Mouse (Mus musculus) ovary, adult 18-20 months (tissue): Measurements from ENCODE around the gene Phlpp1.

Experiments used
- DNase-seq: peaks from one replicate; pipeline ENCODE4 v3.0.0; 2022; ENCODE audit warnings: low spot score, mixed read lengths

Gene Phlpp1

GRCm38 (mm10) chr1:106194263-106194662 lies 22.7 kb downstream of the Phlpp1 start:
- no peak for DNase-seq

DNA sequence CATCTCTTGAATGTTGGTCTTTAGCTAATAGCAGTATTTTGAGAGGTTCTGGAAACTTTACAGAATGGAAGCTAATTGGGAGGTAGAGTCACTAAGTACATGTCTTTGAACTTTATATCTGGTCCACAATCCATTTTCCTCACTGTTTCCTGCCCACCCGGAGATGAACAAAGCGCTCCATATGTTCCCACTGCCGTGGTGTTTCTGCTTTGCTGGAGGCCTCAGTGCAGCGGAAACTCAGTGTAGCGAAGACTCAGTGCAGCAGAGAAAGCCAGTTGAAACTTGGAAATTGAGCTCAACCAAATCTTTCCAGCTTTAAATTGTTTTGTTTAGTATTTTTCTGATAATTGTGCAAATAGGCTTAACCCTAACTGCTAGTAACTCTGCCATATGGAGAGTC lies 26.4 kb downstream of the Phlpp1 start:
- DNase-seq = no peak

DNA sequence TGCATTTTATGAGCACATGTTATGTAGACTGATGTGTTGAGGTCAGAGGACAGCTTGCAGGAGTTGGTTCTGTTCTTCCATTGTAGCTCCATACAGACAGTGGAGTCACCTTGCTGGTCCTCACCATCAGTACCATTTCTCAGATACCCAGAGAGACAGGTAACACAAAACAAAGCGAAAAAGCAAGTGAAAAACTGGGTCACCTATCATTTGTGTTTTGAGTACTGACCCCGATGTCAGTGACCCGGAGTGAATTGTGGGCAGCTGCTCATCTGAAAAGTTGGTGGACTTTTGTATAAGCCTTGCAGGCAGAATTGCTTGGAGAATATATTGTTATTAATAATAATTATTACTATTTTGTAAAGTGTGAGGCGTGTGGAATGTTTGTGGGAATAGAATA lies 27.6 kb downstream of the Phlpp1 start:
- DNase-seq = no peak

DNA sequence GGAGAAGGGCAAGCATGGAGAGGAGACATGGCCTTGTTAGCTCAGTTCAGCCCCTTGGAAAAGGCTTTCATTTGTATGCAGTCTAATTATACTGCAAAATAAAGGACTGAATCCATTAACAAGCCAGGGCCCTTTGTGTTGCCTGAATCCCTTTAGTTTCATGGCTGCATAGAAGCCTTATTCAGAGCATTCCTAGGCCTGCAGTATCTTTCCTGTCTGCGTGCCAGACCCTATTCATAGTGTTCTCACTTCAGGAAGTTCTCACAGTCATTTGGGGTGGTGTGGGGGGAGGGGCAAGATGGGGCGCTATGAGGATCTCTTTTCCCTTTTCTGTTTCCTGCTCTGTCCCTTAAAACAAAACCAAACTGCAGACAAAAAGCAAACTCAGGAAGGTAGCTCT lies 28.1 kb downstream of the Phlpp1 start:
- no peak for DNase-seq

GRCm38 (mm10) chr1:106201025-106201424 lies 29.5 kb downstream of the Phlpp1 start:
- no peak for DNase-seq

- no peak for DNase-seq
Observed at GRCm38 (mm10) chr1:106201929-106202328, 30.4 kb downstream of the Phlpp1 start.

DNA sequence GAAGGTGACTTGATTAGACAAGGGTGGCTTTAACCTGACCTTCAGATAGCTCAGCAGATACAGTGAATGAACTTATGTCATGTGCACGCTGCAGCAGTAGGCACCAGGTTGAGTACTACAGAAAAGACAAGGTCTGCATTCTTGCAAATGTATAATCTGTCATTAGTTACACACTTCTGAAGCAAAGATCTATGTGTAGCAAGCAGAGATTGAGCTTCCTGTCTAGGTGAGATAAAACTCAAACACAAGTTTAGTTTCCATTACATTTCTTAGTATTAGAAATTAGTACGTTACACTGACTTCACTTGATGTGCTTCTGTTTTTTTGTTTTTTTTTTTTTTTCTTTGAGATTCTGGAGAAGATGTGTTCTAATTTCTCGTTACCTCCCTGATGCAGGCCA lies 32.4 kb downstream of the Phlpp1 start:
- no peak for DNase-seq

DNA sequence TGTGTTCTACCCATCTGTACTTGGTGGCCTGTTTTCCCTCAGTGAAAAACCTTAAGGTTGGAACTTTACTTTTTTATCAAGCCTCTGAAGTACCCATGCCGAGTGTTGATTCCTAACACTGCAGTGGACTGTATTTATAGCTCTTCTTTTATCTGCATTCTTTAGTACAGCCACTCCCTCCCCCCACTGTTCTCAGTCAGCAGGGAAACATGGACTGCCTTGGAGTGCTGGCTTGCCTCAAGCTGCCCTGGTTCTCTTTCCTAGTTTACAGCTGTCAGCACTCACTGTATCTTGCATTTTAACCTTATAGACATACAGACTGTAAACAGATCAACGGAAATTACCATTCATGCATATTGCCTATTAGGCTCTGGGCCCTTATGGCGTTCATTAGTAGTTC lies 32.8 kb downstream of the Phlpp1 start:
- DNase-seq = no peak

GRCm38 (mm10) chr1:106208581-106208980 lies 37.0 kb downstream of the Phlpp1 start:
- DNase-seq = no peak

DNA sequence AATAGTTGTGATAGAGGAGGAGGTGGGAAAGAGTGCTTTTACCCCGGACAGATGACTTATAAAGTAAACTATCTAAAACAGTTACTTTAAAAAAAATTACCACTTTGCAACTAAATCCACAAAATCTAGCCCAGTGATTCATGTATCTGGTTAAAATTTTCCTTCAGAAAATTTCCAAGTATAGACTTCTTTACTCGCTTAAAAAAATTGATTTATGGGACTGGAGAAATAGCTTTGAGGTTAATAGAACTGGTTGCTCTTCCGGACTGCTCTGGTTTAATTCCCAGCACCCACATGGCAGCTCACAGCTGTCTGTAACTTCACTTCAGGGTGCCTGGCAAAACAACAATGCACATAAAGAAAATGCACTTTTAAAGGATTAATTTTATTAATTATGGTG lies 38.9 kb downstream of the Phlpp1 start:
- no peak for DNase-seq

- DNase-seq = no peak
Observed at GRCm38 (mm10) chr1:106211146-106211545, 39.6 kb downstream of the Phlpp1 start.

GRCm38 (mm10) chr1:106220431-106220830 lies 48.9 kb downstream of the Phlpp1 start:
- no peak for DNase-seq

GRCm38 (mm10) chr1:106221371-106221770 lies 49.8 kb downstream of the Phlpp1 start:
- DNase-seq = no peak

DNA sequence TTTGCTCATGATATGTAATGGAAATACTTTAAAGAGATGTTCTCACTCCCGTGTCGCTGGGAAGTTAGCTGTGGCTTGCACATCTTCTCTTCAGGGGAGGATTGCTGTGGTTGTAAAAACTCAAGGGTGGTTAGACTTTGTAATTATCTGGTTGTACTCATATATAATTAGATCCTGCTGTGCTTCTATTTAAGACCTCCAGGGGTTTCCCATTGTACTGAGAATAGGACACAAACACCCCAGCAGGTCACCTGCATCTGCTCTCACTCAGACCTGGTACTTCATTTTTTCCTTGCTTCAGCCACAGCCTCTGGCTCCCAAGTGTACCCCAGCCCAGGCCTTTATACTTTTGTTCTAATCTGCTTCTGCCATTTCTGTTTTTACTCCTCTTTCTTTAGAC lies 50.4 kb downstream of the Phlpp1 start:
- DNase-seq = no peak

GRCm38 (mm10) chr1:106226613-106227012 lies 55.1 kb downstream of the Phlpp1 start:
- DNase-seq = no peak

- DNase-seq = no peak
Observed at GRCm38 (mm10) chr1:106230313-106230712, 58.8 kb downstream of the Phlpp1 start.

GRCm38 (mm10) chr1:106231345-106231744 lies 59.8 kb downstream of the Phlpp1 start:
- DNase-seq = no peak

- DNase-seq = no peak
Observed at GRCm38 (mm10) chr1:106231805-106232459, 60.4 kb downstream of the Phlpp1 start.

DNA sequence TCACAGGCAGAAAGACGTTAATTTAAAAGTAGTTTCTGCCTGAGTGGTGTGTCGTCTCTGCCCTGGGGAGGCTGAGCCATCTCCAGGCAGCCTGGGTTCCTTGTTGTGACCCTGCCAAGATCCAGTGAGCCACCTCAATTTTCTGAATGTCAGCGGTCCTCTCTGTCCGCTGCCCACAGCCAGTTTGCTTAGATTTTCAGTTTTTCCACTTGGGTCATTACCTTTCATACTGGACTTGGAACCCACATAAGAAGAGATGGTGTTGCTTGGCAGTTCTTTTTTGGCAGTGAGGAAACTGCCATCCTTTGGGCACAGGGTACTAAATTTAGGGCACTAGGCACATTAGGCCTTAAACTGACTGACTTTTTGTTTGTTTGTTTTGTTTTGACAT lies 60.9 kb downstream of the Phlpp1 start:
- DNase-seq = no peak

DNA sequence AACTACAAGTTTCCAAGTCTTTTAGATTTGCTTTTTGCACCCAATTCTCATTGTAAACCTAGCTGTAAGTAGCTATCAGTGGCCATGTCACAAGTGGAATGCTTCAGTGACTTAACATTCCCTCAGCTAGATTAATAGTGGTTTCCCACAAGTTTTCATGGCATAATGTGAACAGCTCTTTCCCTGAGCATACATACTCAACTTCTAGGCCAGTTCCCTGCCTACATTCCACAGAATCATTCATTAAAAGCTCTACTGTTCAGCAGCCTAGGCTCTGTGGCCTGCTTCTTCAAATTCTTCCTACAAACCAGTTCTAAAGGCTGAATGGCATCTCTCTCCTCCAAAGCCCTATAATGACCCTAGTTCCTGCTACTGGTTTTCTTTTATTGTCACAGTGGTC lies 65.4 kb downstream of the Phlpp1 start:
- no peak for DNase-seq

GRCm38 (mm10) chr1:106240116-106240685 lies 68.6 kb downstream of the Phlpp1 start:
- DNase-seq = no peak

DNA sequence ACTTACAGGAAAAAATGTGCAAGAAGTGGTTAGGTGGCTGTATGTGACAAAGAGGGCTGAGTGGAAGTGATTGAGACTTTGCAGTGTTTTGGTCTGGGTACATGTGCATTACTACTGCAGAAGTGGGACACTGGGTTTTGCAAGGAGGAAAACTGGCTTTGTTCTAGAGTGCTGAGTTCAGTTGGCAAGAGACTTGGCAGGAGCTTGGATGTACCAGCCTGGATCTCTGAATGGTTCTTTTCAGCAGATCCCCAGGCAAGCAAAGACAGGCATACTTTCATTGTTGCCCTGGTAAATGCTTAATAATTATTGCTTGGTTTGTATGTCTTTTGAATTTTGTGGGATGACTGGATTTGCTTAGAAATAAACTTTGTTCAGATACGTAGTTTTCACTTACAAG lies 69.5 kb downstream of the Phlpp1 start:
- no peak for DNase-seq

- DNase-seq = no peak
Observed at GRCm38 (mm10) chr1:106242129-106242528, 70.6 kb downstream of the Phlpp1 start.

DNA sequence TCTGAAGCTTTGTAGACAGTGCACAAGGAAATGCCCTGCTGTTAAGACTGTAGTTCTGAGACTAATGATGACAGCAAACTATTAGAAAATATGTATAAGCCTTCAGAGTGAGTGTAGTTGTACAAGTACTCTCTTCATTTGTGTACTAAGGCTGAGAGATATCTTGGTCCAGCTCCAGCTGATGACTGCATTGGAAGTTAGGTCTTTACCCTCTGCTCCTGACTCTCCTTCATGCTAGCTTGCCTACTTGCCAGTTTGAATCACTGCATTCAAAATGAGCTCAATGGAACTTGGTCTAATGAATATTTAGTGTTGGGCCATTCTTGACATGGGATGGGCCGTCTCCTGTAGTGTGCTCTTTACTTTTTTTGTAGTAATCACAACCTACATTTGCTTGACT lies 71.8 kb downstream of the Phlpp1 start:
- DNase-seq = no peak
